Mouse (Mus musculus): ENCODE measurements at regions not wholly inside any gene's neighbourhood (a gene's known extent, or its start where the extent isn't known, plus 50 kb on each side); places are given as distances from the start of the nearest gene placed in this dataset.
A peak's percentile ranks its signal among the peaks of the same experiment; 100 is the strongest.
"Not testable (repeated sequence)": the region's sequence is repeated elsewhere in the genome, so short reads cannot be mapped to it uniquely, and the experiment has no call there.

DNA sequence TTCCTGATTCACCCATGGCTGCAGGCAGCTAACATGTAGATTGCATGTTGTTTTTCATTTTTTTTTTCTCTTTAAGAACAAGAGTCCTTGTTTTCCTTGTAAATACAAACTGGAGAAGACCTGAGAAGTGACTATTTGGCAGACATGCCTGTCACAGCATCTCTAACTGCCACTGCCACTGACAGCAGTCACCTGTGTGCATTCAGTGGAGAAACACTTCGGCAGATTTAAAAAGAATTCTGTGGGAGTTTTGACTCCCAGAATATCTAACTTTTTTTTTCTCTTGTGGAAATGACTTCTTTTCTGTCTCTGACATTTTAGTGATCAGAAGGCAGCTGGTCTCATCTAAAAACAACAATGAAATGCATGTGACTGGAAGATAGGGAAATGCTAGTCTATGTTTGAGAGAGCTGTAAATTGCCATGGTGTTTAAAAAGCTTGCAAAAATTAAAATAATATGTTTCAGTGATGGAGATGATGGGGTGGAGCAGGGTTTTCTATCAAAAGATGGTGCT, 526.0 kb upstream of the Agtr1b start:
- no peak for DNase-seq (ENCODE audit: low spot score)

DNA sequence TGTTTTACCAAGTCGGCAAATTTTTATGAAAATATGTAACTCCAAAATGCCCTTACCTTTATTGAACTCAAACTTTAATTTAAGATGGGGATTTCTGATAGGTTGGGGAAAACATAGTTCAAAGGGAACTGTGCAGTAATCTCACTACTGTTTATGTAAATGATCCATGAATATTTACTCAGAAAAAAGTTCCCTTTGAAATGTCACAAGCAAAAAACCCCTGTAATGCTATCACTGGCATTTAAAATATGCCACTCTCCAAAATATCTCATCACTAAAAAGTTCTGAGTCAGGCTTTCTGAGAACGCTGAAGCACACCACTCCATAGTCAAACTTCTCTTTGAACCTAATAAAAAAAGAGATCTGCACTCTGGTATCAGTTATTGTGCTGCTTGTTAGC, 497.3 kb upstream of the Agtr1b start:
- DNase-seq (ENCODE audit: low spot score): no peak

DNA sequence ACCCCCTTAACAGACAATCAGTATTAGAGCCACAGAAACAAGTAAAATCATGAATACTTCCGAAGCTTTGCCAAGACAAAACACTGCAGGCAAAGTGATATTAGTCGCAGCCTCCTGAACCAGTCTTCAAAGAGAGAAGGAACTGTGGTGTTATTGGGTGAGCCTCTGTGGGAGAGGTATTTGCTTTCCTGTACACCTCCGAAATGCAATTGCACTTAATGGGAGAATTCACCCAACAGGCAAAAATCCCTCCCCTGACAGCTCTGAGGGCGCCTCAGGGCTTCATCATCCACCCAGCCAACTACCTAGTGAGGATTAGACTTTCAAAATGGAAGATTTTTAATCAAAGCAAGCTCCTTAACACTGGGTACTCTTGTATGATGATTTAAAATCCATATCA, 464.1 kb upstream of the Agtr1b start:
- no peak for DNase-seq (ENCODE audit: low spot score)

DNA sequence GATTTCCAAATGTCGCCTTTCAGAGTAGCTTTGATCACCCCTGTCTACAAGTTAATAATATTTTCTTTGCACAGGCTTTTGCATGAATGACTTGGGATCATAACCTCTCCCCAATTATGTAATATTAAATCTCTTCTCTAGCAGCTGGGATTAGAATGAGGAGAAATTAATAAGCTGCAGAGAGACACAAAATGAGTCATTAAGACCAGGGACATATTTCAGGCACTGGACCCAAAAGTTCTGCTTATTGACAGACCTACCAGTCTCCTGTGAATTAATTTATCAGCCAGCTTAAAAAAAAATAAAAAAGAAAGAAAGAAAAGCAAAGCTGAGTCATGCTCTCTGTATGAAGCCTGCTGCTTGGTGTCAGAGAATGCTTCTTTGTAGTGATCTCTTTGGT, 462.4 kb upstream of the Agtr1b start:
- peak; percentile 6 for DNase-seq (ENCODE audit: low spot score)

DNA sequence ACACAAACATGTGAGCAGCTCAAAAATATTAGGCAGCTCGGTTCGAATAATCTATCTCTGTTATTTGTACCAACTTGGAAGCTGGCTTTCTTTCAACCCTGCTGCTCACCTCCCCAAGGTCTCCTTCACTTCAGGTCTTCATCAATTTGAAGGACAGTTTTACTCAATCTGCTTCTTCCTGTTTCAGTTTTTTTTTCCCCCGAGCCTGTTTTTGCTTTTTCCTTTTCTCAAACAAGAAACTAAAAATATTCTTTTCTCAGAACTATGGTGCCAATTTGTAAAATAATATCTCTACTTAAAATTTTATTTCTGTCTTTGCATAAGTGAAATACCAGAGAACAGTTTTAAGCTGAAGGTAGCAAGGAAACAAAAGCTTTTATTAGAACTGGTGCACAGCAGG, 461.8 kb upstream of the Agtr1b start:
- no peak for DNase-seq (ENCODE audit: low spot score)

DNA sequence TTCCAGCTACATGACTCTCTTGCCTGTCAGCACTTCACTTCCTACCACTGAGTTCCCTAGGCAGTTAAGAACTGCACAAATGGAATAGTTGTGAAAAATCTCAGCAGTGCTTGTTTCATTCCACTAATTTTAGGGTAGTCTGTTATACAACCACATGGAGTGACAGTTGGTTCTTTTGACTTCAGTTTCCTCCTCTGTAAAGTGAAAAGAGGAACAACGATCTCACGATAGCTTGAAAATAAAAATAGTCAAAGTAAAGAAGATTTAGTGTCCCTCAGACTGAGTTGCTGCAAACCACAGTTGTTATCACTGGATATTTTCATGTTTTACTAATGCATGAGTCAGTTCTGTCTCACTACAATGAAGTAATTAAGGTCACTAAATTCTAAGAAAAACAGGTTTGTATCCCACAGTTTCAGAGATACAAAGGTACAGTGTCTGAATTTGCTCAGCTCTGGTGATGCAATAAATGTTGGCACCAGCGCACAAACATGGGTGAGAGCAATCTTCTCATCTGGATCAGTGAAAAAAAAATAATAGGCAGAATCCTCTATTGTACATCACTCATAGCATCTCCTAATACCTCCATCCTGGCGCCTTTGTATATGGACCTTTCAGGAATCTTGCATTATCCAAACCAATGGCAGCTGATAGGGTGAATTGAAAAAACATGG, 458.8 kb upstream of the Agtr1b start:
- DNase-seq (ENCODE audit: low spot score): no peak

DNA sequence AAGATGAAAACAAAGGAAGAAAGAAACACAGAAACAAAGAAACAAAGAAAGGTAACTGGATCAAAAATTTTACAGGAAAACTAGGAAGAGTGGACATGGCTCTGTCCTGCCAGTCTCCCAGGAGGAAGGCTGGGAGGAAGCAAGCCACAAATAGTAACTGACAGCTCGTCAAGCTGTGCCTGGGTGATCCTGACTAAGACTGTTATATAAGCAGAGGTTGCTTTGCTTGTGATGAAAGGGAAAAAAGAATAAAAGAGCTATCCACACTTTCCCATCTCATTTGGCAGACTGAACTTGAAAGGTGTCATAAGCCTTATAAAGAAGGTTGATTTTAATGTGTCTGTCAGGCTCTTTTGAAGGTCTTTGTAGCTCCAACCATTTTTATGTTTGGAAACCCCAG, 455.2 kb upstream of the Agtr1b start:
- DNase-seq (ENCODE audit: low spot score): no peak

DNA sequence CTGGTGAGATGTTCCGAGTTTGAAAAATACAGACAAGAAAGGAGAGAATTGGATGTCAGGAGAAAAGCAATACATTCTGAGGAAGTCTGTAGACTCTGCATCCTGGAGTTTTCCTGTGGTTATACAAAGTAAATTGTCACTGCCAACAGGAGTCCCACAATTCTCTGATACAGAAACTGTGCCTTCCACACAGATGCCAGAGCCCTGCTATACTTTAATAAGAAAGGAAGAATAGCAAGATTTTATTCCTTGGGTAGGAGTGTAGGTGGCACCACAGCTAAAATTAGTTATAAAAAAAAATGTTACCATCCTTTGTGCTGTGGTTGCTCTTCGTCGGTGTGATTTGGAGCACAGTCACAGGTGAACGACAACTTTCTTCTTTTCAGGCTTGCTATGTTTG, 454.7 kb upstream of the Agtr1b start:
- DNase-seq (ENCODE audit: low spot score): no peak

DNA sequence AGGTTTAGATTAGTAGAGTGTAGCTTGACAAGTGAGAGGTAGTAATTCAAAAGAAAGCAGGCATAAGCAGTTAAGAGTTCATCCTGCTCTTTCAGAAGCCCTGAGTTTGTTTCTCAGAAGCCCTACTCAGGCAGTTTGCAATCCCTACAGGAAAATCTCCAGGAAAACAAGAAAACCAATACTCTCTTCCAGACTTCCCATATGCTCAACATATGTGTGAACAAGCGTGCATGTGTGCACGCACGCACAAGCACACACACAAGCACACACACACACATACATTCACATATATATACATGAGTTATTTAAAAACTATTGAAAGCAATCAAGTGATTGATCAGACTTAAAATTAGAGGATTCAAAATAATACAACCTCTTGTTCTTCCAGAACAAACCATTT, 453.1 kb upstream of the Agtr1b start:
- DNase-seq (ENCODE audit: low spot score): no peak

DNA sequence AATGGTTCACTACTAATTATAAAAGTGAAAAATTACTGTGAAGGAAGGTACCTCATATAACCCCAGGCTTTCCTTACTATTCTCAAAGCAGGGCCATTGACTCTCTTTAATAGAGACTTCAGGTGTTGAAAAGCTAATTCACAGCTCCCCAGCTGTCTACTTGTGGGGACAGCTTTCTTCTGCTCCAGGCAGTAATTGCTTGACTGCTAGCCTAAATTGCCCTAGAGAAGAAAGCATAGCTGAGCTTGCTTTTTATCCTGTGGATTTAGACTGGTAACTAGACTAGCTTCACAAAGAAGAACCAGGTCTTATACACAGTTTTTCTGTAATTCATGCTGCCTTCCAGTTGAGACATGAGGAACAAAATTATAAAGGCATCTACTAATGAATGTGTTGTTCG, 452.6 kb upstream of the Agtr1b start:
- no peak for DNase-seq (ENCODE audit: low spot score)

DNA sequence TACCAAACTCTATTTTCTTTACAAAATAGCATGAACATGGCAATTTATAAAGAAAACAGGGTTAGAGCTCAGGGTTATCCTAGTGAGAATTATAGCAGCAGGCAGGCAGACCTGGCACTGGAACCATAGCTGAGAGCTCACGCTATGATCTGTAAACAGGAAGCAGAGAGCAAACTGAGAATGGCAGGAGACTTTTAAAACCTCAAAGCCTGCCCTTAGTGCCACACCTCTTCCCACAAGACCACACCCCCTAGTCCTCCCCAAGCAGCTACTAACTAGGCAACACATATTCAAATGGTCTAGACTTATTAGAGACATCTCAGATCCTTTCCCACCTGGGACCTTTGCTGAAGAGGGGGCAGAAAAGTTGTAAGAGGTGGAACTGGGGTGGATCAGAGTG, 449.6 kb upstream of the Agtr1b start:
- DNase-seq (ENCODE audit: low spot score): no peak

DNA sequence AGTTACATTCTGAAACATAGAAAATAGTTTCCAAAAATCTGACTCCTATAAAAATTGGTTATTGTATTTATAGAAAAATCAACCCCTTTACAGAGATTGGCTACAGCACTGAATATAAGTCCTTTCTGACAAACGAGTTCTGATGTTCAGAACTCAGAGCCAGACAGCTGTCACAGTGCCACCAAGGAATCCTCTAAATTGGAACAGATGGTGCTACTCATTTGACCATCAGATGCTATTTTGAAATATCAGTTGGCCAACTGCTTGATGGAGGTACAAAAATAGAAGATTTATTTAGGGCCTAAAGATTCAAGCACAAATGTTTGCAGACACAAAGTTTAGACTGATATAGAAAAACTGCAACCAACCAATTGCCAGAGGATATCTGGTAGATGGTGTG, 427.3 kb upstream of the Agtr1b start:
- DNase-seq (ENCODE audit: low spot score): no peak

DNA sequence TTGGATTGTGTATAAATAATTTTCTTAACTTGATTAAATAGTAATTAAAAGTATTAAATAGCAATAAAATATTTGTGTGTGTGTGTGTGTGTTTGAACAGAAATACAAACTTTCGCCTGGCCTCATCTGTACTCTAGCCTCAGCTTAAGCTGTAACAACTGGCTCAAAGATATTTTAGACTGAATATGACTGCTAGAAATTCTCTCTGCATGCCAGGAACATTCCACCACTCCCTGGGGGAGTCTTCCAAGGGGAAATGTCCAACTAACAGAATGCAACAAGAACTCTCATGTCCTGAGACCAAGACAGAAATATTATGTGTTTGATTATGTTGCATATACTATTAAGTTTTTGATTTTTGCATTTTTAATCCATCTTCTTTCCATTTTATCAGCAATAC, 425.5 kb upstream of the Agtr1b start:
- DNase-seq (ENCODE audit: low spot score): no peak

DNA sequence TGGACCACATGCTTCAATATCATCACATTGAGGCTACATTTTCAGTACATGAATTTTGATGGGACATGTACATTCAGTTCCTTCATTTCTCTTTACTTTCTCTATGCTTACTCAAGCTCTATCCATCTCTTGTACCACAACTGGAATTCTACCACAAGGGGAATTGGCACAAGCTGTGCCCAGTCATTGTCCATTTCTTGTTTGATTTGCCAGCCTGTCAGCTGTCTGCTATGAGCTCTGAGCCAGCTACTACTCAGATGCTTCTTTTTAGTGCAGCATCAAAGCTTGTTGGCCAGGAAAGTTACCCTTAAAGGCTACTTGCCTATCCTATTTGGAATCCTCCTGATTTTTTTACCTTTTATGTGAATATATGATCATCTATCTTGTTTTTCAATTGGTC, 410.9 kb upstream of the Agtr1b start:
- no peak for DNase-seq (ENCODE audit: low spot score)

DNA sequence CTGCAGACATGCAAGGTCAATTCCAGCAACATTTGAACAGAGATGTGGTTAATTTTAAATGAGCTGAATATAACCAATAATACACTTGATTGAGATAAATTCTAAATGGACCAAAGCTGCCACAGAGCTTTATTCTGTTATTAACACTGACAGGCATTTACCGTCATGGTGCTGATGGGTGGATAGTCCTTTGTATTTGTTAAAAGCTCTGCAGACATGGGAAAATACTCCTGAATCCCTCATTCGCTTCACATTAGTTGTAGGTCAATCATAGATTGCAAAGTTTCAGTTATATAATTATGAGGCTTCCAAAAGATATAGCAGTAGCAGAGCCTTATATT, 410.0 kb upstream of the Agtr1b start:
- DNase-seq (ENCODE audit: low spot score): peak; percentile 51

DNA sequence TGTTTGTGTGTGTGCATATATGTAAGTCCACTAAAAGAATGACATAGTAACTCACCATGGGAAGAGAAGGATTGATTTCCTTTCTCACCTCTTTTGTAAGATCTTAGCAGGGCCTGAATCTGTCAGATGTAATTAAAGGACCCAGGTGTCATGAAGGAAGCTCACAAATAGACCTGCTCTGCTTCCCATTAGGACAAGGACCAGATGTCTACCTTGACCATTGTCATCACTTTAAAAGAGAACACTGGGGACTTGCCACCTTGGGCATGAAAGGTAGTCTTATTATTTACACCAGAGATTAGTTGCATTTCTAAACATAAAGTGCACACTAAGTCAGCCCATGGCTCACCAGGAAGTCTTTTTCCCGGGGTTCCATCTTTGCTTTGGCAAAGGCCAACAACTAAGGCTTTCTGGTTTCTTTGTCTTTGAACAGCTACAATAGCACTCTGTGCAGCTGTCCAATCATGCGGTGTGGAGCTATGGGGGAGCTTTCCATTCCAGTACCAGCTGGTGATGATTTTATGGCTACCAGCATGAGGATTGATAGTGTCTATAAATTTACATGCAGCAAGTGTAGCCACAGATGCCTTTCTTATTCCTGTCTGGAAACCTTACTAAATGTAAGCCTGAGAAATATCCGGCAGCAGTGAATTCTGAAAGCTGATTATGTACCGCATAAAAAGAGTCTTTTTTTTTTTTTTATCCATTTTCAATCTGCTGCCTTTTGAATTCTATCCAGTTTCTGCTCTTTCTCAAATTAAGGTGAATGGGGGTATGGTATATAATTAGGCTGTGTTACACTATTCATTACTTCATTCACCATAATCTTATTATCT, 409.4 kb upstream of the Agtr1b start:
- DNase-seq (ENCODE audit: low spot score): peak; percentile 31

DNA sequence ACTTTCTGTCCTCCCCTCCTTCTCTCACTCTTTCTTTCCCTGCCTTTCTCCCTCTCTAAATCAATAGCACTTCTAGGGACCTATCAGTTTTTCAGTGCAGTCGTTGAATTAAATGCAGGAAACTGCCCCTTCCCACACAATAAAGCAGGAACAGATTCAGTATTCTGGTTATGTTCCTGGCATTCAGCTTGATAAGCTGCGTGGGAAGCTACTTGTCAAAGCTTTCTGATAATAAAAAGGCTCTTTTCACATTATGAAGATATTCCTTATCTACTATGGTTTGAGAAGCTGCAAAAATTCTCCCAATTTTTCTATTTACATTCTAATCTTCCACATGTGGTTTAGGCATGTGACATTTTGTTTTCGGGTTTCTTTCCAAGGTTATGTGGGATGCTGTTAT, 367.3 kb upstream of the Agtr1b start:
- DNase-seq (ENCODE audit: low spot score): no peak

DNA sequence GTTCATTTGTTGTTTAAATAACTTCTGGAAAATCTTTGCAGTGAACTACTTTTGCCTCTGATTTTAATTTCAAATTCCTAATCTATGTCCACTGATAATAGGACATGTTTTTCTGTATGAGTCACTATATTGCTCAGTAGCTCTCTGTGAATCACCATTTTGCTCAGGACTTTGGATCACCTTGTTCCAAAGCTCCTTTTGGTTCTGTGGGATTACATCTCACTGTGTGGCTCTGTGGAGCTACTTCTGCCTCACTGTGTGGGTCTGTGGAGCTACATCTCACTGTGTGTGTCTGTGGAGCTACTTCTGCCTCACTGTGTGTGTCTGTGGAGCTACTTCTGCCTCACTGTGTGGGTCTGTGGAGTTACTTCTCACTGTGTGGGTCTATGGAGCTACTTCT, 365.0 kb upstream of the Agtr1b start:
- DNase-seq (ENCODE audit: low spot score): no peak

DNA sequence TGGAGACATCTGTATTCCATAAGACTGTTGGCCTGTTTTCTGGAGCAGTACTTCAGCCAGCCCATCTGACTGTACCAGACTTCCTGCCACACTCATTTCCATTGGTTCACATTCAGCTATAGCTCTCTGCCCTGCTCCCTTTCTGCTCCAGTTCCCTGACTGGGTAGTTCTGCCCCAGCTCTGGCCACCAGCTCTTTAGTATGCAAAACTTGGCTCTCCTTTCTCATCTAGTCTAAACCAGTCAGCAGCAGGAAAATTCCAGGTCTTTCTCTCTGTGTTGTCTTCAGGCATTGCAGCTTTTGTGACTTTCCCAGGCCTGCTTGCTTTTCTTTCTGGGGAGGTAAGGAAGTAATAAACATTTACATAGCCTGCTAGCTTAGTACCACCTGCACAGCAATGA, 363.5 kb upstream of the Agtr1b start:
- no peak for DNase-seq (ENCODE audit: low spot score)

DNA sequence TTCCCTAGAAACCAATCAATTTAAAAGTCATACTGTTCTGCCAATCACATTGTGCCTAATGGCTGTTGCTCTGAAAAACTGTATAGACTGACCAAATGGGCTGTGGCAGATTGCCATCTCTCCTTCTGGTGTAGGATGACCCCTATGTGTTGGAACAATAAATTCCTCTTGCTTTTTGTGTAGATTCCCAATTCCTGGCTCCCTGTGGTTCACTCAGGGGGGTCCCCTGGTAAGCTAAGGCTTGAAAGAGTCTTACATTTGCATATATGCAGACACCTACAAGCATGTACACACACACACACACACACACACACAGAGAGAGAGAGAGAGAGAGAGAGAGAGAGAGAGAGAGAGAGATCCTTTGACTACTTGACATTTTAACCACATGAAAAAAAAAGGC, 362.8 kb upstream of the Agtr1b start:
- DNase-seq (ENCODE audit: low spot score): not testable (repeated sequence)

DNA sequence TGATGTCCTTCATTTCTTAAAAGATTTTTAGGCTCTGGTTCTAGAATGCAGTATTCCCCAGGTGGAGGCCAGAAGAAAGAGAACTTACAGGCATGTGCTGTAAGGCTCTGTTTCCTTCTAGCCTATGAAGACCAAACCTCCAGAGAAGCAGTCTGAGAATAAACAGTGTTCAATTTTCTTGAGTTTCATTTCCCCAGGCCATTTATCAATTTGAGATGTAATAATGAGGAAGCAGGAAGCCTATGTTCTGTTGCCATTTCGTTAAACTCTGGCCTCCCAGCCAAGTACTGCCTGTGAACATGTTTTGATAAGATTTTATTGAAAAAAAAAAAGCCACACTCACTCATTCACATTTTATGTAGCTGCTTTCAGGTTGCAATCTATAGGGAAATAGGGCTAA, 347.7 kb upstream of the Agtr1b start:
- no peak for DNase-seq (ENCODE audit: low spot score)

DNA sequence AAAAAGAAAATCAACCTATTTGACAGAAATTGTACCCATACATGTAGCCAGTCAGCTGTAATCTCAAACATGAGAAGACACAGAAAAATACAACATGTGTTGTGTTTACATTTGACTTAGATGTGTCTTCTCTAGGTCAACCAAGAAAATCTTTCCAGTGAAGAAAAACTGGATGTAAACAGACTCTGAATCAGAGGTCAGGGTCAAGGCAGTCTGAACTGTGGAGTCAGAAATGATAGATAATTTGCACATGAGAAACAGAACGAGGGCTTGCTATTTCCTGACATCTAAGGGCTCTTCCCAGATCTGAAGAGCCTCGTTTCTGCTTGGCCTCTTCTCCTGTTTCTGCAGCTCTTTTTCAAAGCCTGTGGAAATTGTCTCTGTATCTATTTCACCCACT, 342.7 kb upstream of the Agtr1b start:
- no peak for DNase-seq (ENCODE audit: low spot score)

DNA sequence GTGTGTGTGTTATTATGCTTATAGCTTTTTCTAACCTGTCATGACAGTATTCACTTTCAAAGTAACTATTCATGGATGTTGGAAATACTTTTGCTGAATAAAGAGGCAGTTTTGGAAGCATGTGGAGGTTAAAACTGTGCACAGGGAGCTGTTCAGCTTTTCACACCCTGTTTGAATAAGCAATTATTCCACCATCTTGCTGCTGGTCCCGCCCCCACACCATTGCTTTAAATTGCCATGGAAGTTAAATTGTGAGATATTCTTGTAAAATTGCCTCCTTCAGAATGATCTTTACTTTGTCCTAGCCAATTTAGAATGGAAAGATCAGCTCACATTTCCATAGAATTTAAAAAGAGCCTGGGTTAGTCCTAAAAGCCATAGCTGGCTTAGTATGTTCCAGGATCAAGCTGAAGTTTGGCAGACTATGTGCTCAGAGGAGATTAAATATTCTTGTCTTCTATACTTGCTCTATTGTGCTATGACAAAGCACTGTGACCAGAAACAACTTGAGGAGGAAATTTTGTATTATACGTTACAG, 328.4 kb upstream of the Agtr1b start:
- no peak for DNase-seq (ENCODE audit: low spot score)
